Mouse (Mus musculus): ENCODE measurements around the gene Fam83d.
A peak's percentile ranks its signal among the peaks of the same experiment; 100 is the strongest.
"Not testable (repeated sequence)": the region's sequence is repeated elsewhere in the genome, so short reads cannot be mapped to it uniquely, and the experiment has no call there.

Gene Fam83d

GRCm38 (mm10) chr2:158767742-158768339 lies at the start of gene Fam83d:
Gene Fam83d, plus strand, starts transcription at chr2:158768093.
- peak; percentile 92 for DNase-seq (ENCODE audit: low spot score)

- DNase-seq (ENCODE audit: low spot score), result no peak
These were observed 48.9 kb upstream of the Fam83d start for GRCm38 (mm10) chr2:158718816-158719549.

- no peak for DNase-seq (ENCODE audit: low spot score)
These were observed 47.0 kb upstream of the Fam83d start for GRCm38 (mm10) chr2:158720715-158721370.

GRCm38 (mm10) chr2:158721481-158721880 lies 46.4 kb upstream of the Fam83d start:
- no peak for DNase-seq (ENCODE audit: low spot score)

- DNase-seq (ENCODE audit: low spot score), result no peak
These were observed 45.8 kb upstream of the Fam83d start for GRCm38 (mm10) chr2:158722135-158722534.

GRCm38 (mm10) chr2:158722991-158723551 lies 44.8 kb upstream of the Fam83d start:
- DNase-seq (ENCODE audit: low spot score), result no peak

GRCm38 (mm10) chr2:158723806-158724205 lies 44.1 kb upstream of the Fam83d start:
- no peak for DNase-seq (ENCODE audit: low spot score)

GRCm38 (mm10) chr2:158726252-158726651 lies 41.6 kb upstream of the Fam83d start:
- DNase-seq (ENCODE audit: low spot score), result no peak

GRCm38 (mm10) chr2:158728061-158728815 lies 39.7 kb upstream of the Fam83d start:
- DNase-seq (ENCODE audit: low spot score), result no peak

GRCm38 (mm10) chr2:158730896-158731295 lies 37.0 kb upstream of the Fam83d start:
- DNase-seq (ENCODE audit: low spot score), result no peak

GRCm38 (mm10) chr2:158732521-158732920 lies 35.4 kb upstream of the Fam83d start:
- DNase-seq (ENCODE audit: low spot score), result no peak

- DNase-seq (ENCODE audit: low spot score), result no peak
These were observed 34.8 kb upstream of the Fam83d start for GRCm38 (mm10) chr2:158733136-158733535.

- no peak for DNase-seq (ENCODE audit: low spot score)
These were observed 34.0 kb upstream of the Fam83d start for GRCm38 (mm10) chr2:158733914-158734313.

- no peak for DNase-seq (ENCODE audit: low spot score)
These were observed 33.3 kb upstream of the Fam83d start for GRCm38 (mm10) chr2:158734500-158735152.

GRCm38 (mm10) chr2:158735340-158735739 lies 32.6 kb upstream of the Fam83d start:
- DNase-seq (ENCODE audit: low spot score), result no peak

- not testable (repeated sequence) for DNase-seq (ENCODE audit: low spot score)
These were observed 31.6 kb upstream of the Fam83d start for GRCm38 (mm10) chr2:158736247-158736646.

GRCm38 (mm10) chr2:158738591-158738990 lies 29.3 kb upstream of the Fam83d start:
- no peak for DNase-seq (ENCODE audit: low spot score)

GRCm38 (mm10) chr2:158739113-158739512 lies 28.8 kb upstream of the Fam83d start:
- no peak for DNase-seq (ENCODE audit: low spot score)

- peak; percentile 31 for DNase-seq (ENCODE audit: low spot score)
These were observed 26.8 kb upstream of the Fam83d start for GRCm38 (mm10) chr2:158741011-158741501.

GRCm38 (mm10) chr2:158742431-158742830 lies 25.5 kb upstream of the Fam83d start:
- DNase-seq (ENCODE audit: low spot score), result no peak

- DNase-seq (ENCODE audit: low spot score), result no peak
These were observed 24.3 kb upstream of the Fam83d start for GRCm38 (mm10) chr2:158743518-158744141.

Data from layer of hippocampus, adult 9-10 months (tissue).